Mouse (Mus musculus): ENCODE measurements at regions not wholly inside any gene's neighbourhood (a gene's known extent, or its start where the extent isn't known, plus 50 kb on each side); places are given as distances from the start of the nearest gene placed in this dataset.

GRCm38 (mm10) chr15:62787753-62788152 is 1057.2 kb downstream of the Gsdmc2 start:
- TF ChIP-seq HCFC1 (IDR thresholded peaks at IDR 0.05; ENCODE audit: borderline replicate concordance, insufficient read depth, low read length) (no peak), ZC3H11A (IDR thresholded peaks at IDR 0.05; ENCODE audit: borderline replicate concordance, low read depth, low read length) (no peak), MAFK (IDR thresholded peaks at IDR 0.05; ENCODE audit: insufficient read depth, low read depth, low read length) (no peak), CHD2 (IDR thresholded peaks at IDR 0.05; ENCODE audit: low read depth, low read length) (no peak), ZNF384 (IDR thresholded peaks at IDR 0.05; ENCODE audit: low read depth, low read length) (no peak)

Data from ES-E14 (cell line).